Mouse (Mus musculus): ENCODE data around the gene Vipr1. TPM values are rescaled to one million over a fixed set of nuclear protein-coding genes. Genes with fewer than 3 reads are reported as not detected.

Gene Vipr1
- total RNA-seq, 2 experiments from 2014 or later: 0.21 to 0.66 TPM

DNA sequence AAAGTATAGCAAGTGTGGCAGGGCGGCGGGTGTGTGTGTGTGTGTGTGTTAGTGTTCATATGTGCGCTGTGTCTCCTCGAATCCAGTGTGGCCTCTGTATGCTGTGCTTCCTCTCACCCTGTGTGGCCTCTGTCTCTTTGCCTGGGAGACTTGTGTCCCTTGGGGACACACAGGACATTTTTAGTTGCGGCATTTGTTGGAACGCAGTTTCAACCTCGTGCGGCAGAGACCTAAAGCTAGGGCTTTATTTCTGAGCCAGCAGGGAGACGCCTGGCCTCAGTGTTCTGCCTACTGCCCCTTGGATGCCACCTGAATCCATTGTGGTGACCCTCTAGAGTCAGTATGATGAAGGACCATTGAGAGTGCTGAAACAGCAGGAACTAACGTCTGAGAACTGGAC, 9.6 kb upstream of the Vipr1 start:
- no peak for DNase-seq (ENCODE audit: low spot score in 2 of 2)

DNA sequence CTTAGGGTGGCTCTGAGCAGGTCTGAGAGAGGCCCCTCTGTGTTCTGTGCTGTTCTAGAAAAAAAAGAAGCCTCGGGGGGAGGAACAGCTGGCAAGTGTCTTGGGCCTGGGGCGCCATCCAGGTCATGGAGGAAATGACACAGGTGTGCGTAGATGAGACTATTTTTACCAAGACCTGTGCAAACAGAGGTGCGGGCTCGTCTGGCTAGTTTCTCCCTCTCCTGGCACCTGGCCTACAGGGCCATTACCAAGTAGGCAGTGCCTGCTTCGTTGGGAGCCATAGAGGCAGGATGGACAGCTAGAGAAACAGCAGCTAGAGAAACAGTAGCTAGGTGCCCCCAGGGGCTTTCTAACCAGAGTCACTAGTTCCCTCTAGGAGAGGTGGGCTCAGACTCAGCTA, 9.2 kb upstream of the Vipr1 start:
- DNase-seq (ENCODE audit: low spot score in 2 of 2): no peak

DNA sequence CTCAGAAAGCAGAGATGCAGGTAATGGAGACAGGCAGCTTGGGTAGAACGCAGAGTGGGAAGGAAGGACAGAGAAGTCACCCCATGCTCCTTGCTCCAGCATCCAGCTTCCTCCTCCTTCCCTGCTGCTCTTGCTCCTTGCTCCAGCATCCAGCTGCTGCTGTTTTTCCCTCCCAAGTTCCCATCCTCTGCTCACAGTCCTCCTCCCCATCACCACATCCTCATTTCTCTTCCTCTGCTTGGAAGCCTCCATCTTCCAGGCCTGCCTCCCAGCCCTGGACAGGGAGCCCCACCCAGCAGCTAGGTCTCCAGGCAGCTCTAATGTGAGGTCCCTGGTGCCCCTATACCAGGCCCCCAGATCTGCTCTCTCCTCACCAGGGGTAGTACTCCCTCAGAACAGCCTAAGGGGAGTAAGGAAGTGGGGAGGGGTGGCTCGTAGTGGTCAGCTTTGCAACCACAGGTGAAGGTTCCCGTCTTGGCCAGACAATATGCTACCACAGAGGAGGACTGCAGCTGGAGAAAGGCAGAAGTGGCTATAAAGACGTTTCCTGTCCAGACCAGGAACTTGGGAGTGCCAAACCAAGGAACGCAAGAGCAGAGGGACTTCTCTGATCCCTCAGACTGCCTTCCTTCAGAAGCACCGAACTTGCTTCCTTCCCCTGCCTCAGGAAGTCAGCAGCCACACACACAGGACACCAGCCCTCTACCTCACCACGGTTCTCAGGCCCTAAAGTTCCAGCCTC, 6.5 kb upstream of the Vipr1 start:
- no peak for DNase-seq (ENCODE audit: low spot score in 2 of 2)

DNA sequence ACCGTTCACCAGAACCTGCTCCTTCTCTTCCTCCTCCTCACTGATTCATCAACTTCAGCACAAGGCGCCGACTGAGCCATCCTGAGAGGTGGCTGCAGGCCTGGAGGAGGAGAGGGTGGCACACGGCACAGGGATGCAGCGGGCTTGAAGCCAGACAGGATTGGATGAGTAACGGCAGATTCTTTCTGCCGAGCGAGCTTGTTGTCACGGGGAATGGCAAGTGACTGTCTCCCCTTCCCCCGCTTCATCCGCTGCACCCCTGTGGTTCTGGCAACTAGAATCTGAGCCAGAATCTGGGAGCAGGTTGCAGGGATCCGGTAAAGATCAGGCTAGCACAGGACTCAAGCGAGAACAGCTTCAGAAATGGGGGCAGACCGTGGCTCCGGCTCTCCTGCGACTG, 2.7 kb upstream of the Vipr1 start:
- DNase-seq (ENCODE audit: low spot score in 2 of 2): no peak

DNA sequence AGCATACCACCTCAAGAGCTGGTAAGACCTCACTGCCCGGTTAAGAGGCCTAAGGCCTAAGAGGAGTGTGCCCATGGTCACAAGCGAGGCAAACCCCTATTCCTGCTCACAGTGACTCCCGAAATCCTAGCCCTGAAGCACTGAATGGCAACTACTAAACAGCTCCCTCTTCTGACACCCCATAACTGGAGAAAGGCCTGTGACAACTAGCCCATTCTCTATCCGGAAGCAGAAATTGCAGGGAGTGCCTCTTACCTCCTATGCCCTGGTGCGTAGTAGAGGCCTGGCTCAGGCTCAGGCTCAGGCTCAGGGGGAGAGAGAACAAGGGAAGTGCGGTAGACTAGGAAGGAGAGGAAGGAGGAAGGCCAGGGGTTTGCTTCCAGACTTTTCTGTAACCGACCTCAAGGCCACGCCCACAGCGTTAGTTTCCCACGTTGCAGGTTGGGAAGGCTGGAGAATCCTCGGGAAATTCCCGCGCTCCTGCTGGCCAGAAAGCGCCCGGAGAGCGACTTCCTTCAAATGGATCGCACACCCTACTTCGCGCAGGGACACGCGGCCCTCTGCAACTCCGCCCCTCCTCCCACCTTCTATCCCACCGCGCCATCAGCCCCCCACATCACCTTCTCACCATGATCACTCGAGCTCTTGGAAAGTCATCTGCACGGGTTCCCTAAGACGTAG, 1.1 kb upstream of the Vipr1 start:
- no peak for DNase-seq (ENCODE audit: low spot score in 2 of 2)

DNA sequence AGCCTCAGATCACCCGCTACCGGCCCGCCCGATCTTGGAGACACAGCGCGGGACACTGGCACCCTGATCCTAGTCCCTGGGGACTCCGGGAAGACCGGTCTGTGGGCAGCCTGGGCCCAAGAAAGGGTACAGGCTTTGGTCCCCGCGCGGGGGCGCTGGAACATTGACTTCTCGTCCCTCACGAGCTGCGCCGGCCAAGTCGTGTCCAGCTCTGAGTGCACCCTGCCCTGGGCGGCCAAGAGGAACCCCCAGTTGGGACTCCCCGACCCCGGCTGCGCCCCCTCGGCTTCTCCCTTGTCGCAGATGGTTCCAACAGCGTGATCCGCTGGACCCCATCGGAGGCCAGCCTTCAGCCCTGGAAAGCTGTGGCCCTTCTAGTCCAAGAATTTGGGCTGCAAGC, 515 bp upstream of the Vipr1 start, which contains the start of gene Lyzl4:
Lyzl4 (minus strand) TSS at position 96 of the 400 bp plus-strand sequence.
- peak; percentile 74 to 79 for DNase-seq (ENCODE audit: low spot score in 2 of 2)

DNA sequence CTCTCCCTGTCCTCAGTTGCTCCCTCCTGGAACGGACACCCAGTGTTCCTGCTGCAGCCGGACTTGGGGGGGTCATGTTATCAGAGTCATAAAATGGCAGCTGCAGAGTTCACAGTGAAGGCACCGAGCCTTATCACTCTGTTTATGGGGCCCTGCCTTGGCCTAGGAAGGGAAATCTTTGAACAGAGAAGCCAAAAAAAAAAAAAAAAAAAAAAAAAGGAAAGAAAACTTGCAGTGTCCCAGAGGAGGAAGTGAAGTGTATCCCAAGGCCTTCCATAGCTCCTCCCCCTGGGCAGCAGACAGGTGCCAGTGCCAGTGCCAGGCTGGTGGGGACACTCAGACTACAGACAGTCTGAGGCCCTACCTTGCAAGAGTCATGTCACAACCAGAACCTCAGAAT, 2.3 kb downstream of the Vipr1 start:
- DNase-seq (ENCODE audit: low spot score in 2 of 2): no peak

DNA sequence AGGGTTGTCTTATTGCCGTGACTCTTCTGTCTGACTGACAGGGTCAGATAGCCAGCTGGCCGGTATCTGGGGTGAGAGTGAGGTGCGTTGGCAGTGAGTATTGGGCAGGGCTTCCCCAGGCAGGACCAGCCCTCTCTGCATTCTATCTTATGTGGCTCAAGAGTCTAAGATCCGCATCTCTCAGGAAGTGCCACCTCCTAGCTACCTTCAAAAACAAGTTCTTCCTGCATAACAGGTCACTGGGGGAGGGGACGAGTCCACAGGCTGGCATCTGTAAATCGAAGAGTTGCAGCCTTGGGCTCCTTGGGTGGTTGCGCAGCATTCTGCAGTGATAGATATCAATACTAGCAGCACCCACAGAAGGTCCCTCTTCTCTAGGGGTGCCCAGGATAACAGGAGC, 4.5 kb downstream of the Vipr1 start:
- no peak for DNase-seq (ENCODE audit: low spot score in 2 of 2)

DNA sequence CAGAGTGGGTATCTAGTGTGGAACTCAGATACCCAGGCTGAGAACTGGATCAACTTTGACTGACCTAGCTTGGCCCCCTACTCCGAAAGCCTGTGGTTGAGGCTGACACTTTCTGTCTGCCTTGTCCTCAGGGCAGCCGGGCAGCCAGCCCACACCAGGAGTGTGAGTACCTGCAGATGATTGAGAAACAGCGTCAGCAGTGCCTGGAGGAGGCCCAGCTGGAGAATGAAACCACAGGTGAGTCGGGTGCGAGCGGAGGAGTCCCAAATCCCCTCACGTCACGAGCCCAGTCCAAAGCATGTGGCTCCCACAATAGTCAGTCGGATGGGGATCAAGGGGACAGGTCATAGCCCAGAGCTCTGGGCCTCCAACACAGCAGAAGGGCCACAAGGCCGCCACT, 11.2 kb downstream of the Vipr1 start:
- no peak for DNase-seq (ENCODE audit: low spot score in 2 of 2)

DNA sequence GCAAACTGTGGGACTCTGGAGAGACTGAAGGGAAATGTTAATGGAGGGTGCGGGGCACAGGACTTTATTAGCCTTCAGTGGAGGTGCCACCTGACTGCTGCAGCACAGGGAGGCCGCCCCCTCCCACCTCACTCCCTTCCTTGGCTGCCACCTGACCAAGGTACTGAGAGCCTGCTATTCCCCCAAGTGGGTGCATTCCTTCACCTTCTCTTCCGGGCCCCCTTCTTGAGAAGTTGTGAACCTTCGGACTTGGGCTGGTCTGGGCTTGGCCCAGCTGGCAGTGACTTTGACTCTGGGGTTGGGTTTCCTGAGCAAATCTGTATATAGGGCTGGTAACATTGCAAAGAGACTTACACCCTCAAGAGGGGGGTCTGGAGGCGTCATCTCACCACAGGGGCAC, 13.8 kb downstream of the Vipr1 start:
- DNase-seq (ENCODE audit: low spot score in 2 of 2): no peak

DNA sequence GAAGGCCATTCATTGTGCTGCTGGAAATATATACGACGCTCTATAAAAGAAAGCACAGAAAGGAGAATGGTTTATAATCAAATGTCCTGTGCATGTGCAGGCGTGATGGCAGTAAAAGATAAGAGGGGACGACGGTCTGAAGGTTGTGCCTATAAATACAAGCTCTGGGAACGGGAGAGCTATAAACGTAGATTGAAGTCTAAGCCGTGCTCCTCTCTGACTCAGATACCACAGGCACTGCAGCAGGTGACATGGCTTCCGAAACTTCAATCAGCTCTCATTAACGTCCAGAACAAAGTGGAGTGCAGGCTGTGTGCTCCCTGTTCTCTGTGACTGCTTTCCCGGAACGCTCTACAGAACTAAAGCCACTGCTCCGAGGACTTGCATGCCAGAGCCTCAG, 14.6 kb downstream of the Vipr1 start:
- DNase-seq (ENCODE audit: low spot score in 2 of 2): no peak

DNA sequence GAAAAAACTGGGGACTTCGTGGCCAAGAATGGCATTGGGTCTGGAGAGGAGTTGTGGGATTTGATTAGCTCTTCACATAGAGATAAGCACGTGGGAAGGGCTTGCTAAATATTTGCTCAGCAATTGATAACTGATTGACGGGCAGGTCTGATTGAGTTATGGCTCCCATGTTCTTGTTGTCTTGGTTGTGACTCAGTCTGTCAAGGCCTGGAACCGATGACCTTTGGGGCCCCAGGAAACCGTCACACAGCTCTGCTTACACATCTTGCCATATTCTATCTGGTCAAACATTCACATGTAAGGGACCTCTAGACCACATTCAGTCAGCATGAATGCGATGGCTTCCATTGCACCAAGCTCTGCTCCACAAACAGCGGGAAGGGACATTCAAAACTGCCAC, 15.7 kb downstream of the Vipr1 start:
- DNase-seq (ENCODE audit: low spot score in 2 of 2): no peak

DNA sequence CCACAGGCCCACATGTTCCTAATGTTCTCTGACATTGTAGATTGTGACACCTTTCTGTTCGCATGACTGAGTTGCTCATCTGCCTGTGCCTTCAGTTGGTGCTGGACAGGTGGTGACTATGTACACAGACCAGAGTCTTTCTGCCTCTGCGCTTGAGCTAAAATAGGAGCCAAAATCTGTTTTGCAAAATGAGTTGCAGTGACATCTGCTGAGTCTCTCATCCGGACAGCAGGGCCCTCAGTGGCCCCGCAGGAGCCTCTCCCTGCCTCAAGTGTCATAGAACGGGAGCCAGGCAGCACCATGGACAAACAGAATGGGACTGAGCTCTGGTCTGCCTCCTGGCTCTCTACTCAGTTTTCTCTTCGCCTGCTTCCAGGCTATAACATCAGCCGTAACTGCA, 17.3 kb downstream of the Vipr1 start:
- no peak for DNase-seq (ENCODE audit: low spot score in 2 of 2)

DNA sequence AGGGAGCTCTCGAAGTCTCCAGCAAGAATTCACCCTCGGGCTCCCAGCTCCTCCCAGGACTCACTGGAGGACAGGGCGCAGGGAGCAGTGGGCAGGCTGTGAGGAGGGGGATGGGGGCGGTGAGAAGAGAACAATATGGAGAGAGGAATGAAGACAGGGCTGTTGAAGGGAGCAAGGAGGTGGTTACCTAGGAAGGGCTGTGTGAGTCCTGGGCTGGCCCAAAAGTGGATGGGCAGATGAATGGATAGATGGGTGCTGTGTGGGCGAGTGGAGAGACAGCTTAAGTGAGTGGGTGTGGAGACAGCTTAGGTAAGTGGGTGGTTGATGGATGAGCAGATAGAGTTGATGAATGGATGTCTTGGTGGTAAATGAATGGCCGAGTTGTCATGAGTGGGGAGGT, 21.0 kb downstream of the Vipr1 start:
- DNase-seq (ENCODE audit: low spot score in 2 of 2): no peak

DNA sequence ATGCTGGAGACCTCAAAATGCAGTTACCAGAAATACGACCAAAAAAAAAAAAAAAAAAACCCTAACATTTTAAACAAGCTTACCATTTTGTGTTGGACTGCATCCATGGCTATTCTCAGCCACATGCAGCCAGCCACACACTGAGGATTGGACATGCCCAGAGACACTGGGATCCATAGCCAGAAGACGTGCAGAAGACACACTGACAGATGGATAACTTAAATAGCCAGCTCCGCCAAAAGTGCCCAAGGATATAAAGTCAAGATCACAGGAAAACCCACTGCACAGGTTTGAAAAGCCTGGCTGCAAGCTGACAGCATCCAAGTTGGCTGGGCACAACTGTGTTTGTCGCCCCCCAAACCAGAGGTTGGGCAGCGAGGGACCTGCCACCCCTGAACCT, 21.6 kb downstream of the Vipr1 start:
- no peak for DNase-seq (ENCODE audit: low spot score in 2 of 2)

DNA sequence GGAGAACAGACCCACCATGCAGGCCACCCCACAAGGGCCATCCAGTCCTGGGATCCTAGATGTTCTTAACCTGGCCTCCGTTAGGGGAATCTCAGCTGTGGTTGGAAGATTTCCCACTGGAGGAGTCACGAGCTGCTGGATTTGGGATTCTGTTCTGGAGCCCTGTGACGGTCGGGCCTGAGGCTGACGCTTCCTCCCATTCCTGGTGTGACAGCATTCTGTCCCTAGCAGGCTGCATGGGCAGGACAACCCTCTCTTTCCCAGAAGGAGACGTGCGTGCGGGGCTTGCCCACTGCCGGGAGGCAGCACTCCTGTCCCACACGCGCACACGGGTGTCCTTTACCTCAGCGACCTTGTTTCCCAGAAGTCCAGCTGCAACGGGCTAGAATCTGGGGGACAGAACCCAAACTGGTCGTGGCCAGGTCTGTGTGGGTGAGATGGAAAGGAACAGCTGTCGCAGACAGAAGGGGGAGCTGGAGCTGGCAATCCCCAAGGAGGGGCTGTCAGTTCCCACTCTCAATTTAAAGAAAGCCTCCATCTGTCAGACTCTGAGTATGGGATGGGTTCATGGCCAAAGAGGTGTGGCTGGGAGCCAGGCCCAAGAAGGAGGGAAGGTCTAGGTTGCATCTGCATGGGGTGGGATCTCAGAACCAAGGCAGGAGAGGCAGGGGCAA, 24.6 kb downstream of the Vipr1 start:
- DNase-seq (ENCODE audit: low spot score in 2 of 2): no peak

DNA sequence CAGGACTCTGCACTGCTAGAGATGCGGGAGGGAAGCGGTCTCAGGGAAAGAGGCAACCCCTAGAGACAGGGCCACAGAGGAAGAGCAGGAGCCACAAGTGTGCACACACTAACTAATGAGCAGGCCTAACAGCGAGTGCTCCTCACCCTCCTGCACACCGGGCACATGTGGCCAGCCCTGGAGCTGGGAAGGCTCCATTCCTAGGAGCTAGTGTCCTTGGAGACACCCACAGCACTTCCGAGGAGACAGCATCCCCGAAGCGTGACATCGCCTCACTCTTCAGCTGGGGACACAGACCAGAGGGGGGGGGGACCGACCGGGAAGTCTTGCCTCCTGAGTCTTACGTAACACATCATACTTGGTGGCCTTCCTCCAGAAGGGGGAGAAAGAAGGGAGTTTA, 25.3 kb downstream of the Vipr1 start:
- no peak for DNase-seq (ENCODE audit: low spot score in 2 of 2)

DNA sequence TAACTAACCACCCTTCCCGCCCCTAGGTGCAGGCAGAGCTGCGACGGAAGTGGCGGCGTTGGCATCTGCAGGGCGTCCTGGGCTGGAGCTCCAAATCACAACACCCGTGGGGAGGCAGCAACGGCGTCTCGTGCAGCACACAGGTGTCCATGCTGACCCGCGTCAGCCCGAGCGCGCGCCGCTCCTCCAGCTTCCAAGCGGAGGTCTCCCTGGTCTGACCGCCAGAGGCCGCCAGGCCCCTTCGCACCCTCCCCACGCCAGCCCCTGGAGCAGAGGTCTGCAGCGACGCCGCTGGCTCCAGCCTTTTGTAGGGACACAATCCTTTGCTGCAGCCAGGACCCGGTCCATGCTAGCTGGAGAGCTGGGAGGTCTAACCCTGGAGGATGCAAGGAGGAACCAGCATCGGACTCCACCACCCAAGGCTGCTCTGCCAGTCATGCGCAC, 26.9 kb downstream of the Vipr1 start:
- DNase-seq (ENCODE audit: low spot score in 2 of 2): peak; percentile 61 to 75

DNA sequence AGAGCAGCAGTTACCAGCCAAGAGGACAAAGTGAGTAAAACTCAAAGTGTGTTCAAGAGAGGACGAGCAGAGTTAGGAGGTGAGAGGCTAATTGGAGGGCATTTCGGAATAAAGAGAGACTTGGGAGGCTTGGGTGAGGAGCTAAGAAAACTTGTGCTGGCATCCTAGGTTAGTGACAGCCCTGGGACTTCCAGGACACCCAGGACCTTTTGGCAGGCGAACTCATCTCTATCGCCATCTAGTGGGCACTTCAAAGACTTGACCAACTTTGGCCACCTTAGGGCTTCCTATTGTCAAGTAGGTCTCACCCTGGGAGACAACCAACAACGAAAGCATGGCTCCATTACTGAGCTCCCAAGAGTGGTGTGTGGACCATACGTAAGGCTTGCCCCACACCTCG, 28.8 kb downstream of the Vipr1 start:
- DNase-seq (ENCODE audit: low spot score in 2 of 2): peak in 1 of 2 experiments; percentile 45

DNA sequence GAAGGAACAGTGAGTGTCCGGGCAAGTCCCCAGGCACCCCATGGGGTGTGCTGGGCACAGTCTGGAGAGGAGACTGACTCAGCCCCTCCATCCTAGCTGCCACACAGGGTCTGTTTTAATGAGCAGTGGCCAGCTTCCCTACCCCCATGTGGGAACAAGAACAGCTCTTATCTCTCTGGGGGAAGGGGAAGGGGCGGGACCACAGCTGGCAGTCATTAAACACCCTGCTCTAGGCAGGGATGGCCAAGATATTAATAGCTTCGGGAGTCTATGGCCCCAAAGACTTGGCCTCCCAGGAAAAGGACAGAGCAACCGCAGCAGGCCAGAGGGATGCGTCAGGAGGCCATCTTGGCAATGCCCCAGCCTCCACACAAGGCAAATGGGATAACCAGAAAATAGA, 29.8 kb downstream of the Vipr1 start:
- DNase-seq (ENCODE audit: low spot score in 2 of 2): no peak

DNA sequence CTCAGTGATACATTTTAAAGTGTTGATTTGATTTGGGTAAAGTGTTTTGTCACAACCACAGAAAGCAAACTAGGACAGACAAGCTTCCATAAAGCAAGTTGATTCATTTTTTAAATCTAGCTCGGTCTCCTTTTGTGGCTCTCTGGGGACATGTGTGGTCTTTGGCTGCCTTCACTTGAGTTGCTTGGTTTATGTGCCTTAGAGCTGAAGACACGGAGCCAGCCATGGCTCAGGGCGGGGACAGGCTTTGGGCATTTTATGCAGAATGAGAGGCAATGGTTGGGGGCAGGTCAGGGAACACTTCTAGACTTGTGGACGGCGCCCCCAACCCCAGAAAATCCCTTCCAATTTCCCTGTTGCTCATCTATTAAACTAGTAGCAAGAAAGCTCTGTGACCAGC, 31.2 kb downstream of the Vipr1 start:
- DNase-seq (ENCODE audit: low spot score in 2 of 2): no peak

DNA sequence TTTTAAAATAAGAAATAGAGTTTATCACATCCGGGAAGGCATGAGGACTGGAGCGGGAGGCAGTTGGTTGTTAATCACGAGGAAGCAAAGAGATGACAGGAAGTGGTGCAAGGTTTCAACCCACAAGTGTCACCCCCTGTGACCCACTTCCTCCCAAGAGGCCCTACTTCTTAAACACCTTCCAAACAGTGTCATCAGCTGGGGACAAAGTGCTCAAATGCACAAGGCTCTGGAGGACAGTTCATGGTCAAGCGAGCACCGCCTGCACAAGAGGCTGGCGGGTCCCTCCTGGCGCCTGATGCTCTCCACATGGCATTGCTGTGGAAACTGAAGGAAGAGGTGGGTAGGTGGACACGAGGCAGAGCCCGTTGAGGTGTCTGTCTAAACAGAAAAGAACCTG, 32.5 kb downstream of the Vipr1 start:
- DNase-seq (ENCODE audit: low spot score in 2 of 2): no peak
